Mouse (Mus musculus) G1E (cell line): ENCODE data around the gene Adamts7.

Experiments used
- CTCF ChIP-seq: IDR thresholded peaks from 2 replicates; pipeline ENCODE4 v1.5.1; 2012; ENCODE audit warnings: low read depth, low read length, inconsistent platforms, mixed read lengths
- GATA1 ChIP-seq: IDR thresholded peaks from 2 replicates; pipeline ENCODE4 v1.6.1; 2012; ENCODE audit warnings: borderline replicate concordance, low read length, inconsistent platforms, mixed read lengths
- GATA2 ChIP-seq: IDR thresholded peaks from 2 replicates; pipeline ENCODE4 v1.6.1; 2012; ENCODE audit warnings: low read depth, low read length, inconsistent platforms, borderline replicate concordance
- POLR2AphosphoS5 ChIP-seq: IDR thresholded peaks from 2 replicates; pipeline ENCODE4 v1.6.1; 2012; ENCODE audit warnings: low read depth, low read length, inconsistent platforms; ENCODE audit not compliant: insufficient replicate concordance
- TAL1 ChIP-seq: conservative IDR thresholded peaks from 2 replicates; pipeline ENCODE4 v1.6.1; 2012; ENCODE audit warnings: low read depth, low read length, inconsistent platforms, mixed read lengths

DNA sequence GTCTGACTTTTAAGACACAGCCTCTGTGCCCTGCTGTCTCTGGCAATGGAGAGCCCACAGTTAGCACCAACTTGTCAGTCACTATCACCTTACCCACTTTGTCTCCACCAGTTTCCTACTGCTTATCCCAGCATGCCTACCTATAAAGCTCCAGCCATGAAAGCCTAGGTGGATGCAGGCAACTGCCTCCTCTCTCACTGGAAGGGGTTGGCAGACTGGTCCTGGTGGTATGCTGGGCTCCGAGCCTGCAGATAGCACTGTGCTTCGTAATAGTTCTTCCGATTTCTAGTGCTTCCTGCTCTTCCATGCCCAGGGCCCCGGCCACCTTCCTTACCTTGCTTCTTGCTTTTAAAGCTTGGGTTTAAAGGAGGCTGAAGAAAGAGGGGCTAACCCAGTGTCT is 26.0 kb downstream of the Adamts7 start:
- TF ChIP-seq GATA2 (no peak), TAL1 (no peak), CTCF (no peak), GATA1 (no peak), POLR2AphosphoS5 (no peak)
